Mouse (Mus musculus): Measurements from ENCODE around the gene Flrt1. TPM values are rescaled to one million over a fixed set of nuclear protein-coding genes. Genes with fewer than 3 reads are reported as not detected.

Gene Flrt1
- 2.8 and 3.1 TPM in 2 replicates for polyA plus RNA-seq (2012; rRNA removed)

DNA sequence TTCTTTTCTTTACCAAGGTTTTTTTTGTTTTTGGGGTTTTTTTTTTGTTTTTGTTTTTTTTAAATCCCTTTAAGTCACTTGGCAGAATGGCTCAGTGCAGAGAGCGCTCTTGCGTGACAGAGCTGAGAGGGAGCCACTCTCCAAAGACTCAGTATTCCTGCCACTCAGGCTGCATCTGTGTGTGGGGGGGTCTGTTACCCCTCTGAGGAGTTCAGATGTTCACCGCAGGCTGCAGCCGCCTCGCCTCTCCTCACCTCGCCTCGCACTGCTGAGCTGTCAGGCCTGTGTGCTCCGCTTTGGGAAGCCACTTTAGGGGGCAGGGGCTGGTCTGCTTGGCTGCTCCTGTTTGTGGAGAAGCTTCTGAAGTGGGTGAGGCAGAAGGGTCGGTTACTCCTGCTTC is at the start of gene Flrt1:
Flrt1 (minus strand) TSS at position 186 of the 400 bp plus-strand sequence.

DNA sequence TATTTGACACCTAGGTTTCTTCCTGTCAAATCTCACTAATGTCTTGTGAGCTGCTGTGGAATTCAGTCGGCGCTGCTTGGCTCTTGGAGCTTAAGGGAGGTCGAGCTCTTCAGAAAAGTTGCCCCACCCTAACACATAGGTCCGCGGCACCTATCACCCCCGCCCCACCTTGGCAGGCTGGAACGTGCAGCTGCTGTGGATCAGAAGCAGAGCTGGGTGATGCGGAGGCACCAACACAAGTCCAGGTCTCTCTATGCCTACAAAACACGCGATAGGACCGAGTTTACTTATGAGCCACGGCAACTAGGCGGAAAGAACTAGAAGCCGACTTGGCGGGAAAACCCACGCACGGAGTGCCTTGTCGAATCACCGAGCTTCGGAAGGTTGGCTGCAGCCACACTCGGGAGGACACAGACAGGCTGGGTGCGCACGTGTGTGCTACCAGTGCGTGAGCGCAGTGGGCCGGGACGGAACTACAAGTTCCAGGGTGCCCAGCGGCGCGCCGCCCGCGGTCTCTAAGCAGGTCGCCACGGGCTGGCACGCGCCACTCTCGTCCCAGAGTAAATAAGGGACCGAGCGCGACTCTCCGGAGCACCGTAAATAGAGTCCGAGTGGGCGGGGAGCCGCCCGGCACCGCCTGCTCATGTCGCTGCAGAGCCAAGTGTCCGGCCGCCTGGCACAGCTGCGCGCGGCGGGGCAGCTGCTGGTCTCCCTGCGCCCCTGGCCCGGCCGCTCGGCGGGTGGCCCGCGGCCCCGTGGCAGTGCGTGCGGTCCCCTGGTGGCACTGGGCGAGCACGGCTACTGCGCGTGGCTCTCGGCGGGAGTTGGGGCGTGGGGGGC is 49.1 kb downstream of the Flrt1 start, which contains the start of gene Macrod1:
Macrod1 (plus strand) TSS at position 563 of the 840 bp plus-strand sequence.

Other genes starting within 250 kb of the Flrt1 start
- 0.70 and 0.73 TPM in 2 replicates for gene Ccdc88b, start 247.5 kb downstream of the Flrt1 start, polyA plus RNA-seq (2012; rRNA removed)
- gene Trmt112, start 196.0 kb downstream of the Flrt1 start, polyA plus RNA-seq (2012; rRNA removed), result 126 and 130 TPM in 2 replicates
- gene Prdx5, start 195.6 kb downstream of the Flrt1 start, polyA plus RNA-seq (2012; rRNA removed), result 225 and 266 TPM in 2 replicates
- gene Esrra, start 183.9 kb downstream of the Flrt1 start, polyA plus RNA-seq (2012; rRNA removed), result 34.4 and 35.8 TPM in 2 replicates
- 2.1 and 3.5 TPM in 2 replicates for gene Catsperz, start 180.3 kb downstream of the Flrt1 start, polyA plus RNA-seq (2012; rRNA removed)
- 6.2 and 7.6 TPM in 2 replicates for gene Kcnk4, start 171.2 kb downstream of the Flrt1 start, polyA plus RNA-seq (2012; rRNA removed)
- 75.7 and 84.2 TPM in 2 replicates for gene Bad, start 163.9 kb downstream of the Flrt1 start, polyA plus RNA-seq (2012; rRNA removed)
- 70.7 and 71.6 TPM in 2 replicates for gene Gpr137, start 163.2 kb downstream of the Flrt1 start, polyA plus RNA-seq (2012; rRNA removed)
- 335 and 363 TPM in 2 replicates for gene Ppp1r14b, start 130.8 kb downstream of the Flrt1 start, polyA plus RNA-seq (2012; rRNA removed)
- 19.4 and 21.4 TPM in 2 replicates for gene Plcb3, start 129.3 kb downstream of the Flrt1 start, polyA plus RNA-seq (2012; rRNA removed)
- gene Fkbp2, start 125.2 kb downstream of the Flrt1 start, polyA plus RNA-seq (2012; rRNA removed), result 93.3 and 98.7 TPM in 2 replicates
- gene Vegfb, start 118.1 kb downstream of the Flrt1 start, polyA plus RNA-seq (2012; rRNA removed), result 34.7 and 47.7 TPM in 2 replicates
- 22.8 and 25.8 TPM in 2 replicates for gene Dnajc4, start 113.2 kb downstream of the Flrt1 start, polyA plus RNA-seq (2012; rRNA removed)
- 11.8 and 14.1 TPM in 2 replicates for gene Nudt22, start 109.6 kb downstream of the Flrt1 start, polyA plus RNA-seq (2012; rRNA removed)
- 19.0 and 20.4 TPM in 2 replicates for gene Trpt1, start 109.6 kb downstream of the Flrt1 start, polyA plus RNA-seq (2012; rRNA removed)
- 2.9 and 3.5 TPM in 2 replicates for gene Fermt3, start 86.3 kb downstream of the Flrt1 start, polyA plus RNA-seq (2012; rRNA removed)
- 142 and 148 TPM in 2 replicates for gene Stip1, start 65.8 kb downstream of the Flrt1 start, polyA plus RNA-seq (2012; rRNA removed)
- 8.4 and 10.0 TPM in 2 replicates for gene Macrod1, start 48.9 kb downstream of the Flrt1 start, polyA plus RNA-seq (2012; rRNA removed)
- 165 and 184 TPM in 2 replicates for gene Otub1, start 100.6 kb upstream of the Flrt1 start, polyA plus RNA-seq (2012; rRNA removed)
- 639 and 643 TPM in 2 replicates for gene Cox8a, start 111.9 kb upstream of the Flrt1 start, polyA plus RNA-seq (2012; rRNA removed)
- 73.3 and 76.3 TPM in 2 replicates for gene Naa40, start 135.5 kb upstream of the Flrt1 start, polyA plus RNA-seq (2012; rRNA removed)
- 71.5 and 77.5 TPM in 2 replicates for gene Rcor2, start 161.6 kb upstream of the Flrt1 start, polyA plus RNA-seq (2012; rRNA removed)
- gene Mark2, start 236.1 kb upstream of the Flrt1 start, polyA plus RNA-seq (2012; rRNA removed), result 53.9 and 60.5 TPM in 2 replicates